Mouse (Mus musculus) heart, postnatal 0 days (tissue): ENCODE results near the gene Phf7.

ENCODE experiments used
- CTCF ChIP-seq: IDR thresholded peaks from 2 replicates; pipeline ENCODE4 v1.5.1; 2016; ENCODE audit warnings: antibody characterized with exemption, control low read depth, low read depth
- EP300 ChIP-seq: IDR thresholded peaks from 2 replicates; pipeline ENCODE4 v1.6.1; 2016; ENCODE audit warnings: antibody characterized with exemption, low read depth

DNA sequence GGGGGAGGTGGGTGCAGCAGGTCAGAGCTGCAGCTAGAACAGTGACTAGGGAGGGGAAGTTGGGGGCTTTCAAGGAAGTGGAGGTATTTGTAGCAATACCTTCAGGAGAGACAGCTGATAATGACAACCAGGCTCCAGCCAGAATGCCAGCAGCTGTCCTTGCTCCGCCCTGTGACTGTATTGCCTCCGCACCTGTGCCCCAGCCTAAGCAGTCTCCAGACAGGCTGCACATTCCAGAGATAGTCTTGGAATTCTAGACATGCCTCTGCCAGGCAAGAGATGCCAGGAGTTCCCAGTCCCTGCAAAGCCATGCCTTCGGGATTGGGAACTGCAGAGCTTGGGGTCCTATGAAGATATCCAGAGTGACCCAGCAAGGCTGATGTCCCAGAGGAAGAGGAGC lies 38.6 kb downstream of the Phf7 start:
- TF ChIP-seq EP300 (no peak), CTCF (no peak)
